Mouse (Mus musculus) hindbrain, embryonic 16.5 days (tissue): ENCODE results near the gene Gbp2b. TPM values are rescaled to one million over a fixed set of nuclear protein-coding genes. Genes with fewer than 3 reads are reported as not detected.

Source experiments
- ATAC-seq: fragments of 200-750 bp; cut with Nextera tagmentation; 2 replicates; pipeline ENCODE4 v1.8.0; 2017; ENCODE audit warnings: moderate TSS enrichment, moderate library complexity
- H3K27ac ChIP-seq: fragments of 300-500 bp; sonication (generic); 2 replicates; pipeline ENCODE4 v1.5.1; 2014; ENCODE audit warnings: low read depth, mild to moderate bottlenecking, control low read depth, low read length, moderate library complexity
- H3K27me3 ChIP-seq: fragments of 300-500 bp; sonication (generic); replicated peaks from 2 replicates; pipeline ENCODE4 v1.6.1; 2014; ENCODE audit warnings: low read length; ENCODE audit not compliant: control insufficient read depth, insufficient read depth
- H3K36me3 ChIP-seq: fragments of 300-500 bp; sonication (generic); 2 replicates; pipeline ENCODE4 v1.6.1; 2014; ENCODE audit warnings: mild to moderate bottlenecking, low read length, moderate library complexity, mixed read lengths; ENCODE audit not compliant: control insufficient read depth, insufficient read depth
- H3K4me1 ChIP-seq: fragments of 300-500 bp; sonication (generic); 2 replicates; pipeline ENCODE4 v1.6.1; 2014; ENCODE audit warnings: low read depth, low read length; ENCODE audit not compliant: control insufficient read depth, insufficient read depth
- H3K4me2 ChIP-seq: fragments of 300-500 bp; sonication (generic); 2 replicates; pipeline ENCODE4 v1.6.1; 2014; ENCODE audit warnings: mild to moderate bottlenecking, low read length, control low read depth, moderate library complexity
- H3K4me3 ChIP-seq: fragments of 300-500 bp; sonication (generic); 2 replicates; pipeline ENCODE4 v1.5.1; 2014; ENCODE audit warnings: mild to moderate bottlenecking, low read length, control low read depth, moderate library complexity
- H3K9ac ChIP-seq: fragments of 300-500 bp; sonication (generic); 2 replicates; pipeline ENCODE4 v1.6.1; 2014; ENCODE audit warnings: low read depth, mild to moderate bottlenecking, control low read depth, low read length, moderate library complexity
- H3K9me3 ChIP-seq: fragments of 300-500 bp; sonication (generic); 2 replicates; pipeline ENCODE4 v1.6.1; 2014; ENCODE audit warnings: mild to moderate bottlenecking, low read length, moderate library complexity; ENCODE audit not compliant: control insufficient read depth
- WGBS: fragments of 180-500 bp; shearing (Covaris S2); extraction: QIAGEN DNeasy Blood & Tissue Kit; methylation state at CpG from one replicate; pipeline ENCODE4 v1.1.7; 2014; 5-methylcytosine and 5-hydroxymethylcytosine counted together
- microRNA-seq: library from miRNA; unstranded; fragments of <30 nt; microRNA quantifications from one replicate; pipeline ENCODE4, GENCODE M21; 2017
- polyA plus RNA-seq: library from polyadenylated mRNA; unstranded; fragments of >200 nt; fragmentation: Nextera tagmentation; extraction: Ambion mirVana; gene quantifications from 2 replicates; pipeline ENCODE4 v1.2.1, GENCODE M21; 2015

The Gbp2b gene
- polyA plus RNA-seq, 1 experiment from 2014 or later = 0.19 TPM

GRCm38 (mm10) chr3:142664723-142665122 is 70.1 kb downstream of the Gbp2b start:
- WGBS = 93% methylated on average over 8 of the region's 8 CpGs
- ATAC-seq = no peak
- H3K9ac ChIP-seq = no peak overlapping the region

More at GRCm38 (mm10) chr3:142664723-142665122, 70.1 kb downstream of the Gbp2b start:
- Histone ChIP-seq H3K27me3 (no peaks in the 10 kb centered on the region), H3K9me3 (no peaks in the 10 kb centered on the region), H3K4me3 (no peak overlapping the region), H3K4me2 (no peak overlapping the region), H3K4me1 (no peaks in the 10 kb centered on the region), H3K27ac (no peak overlapping the region), H3K36me3 (no peaks in the 10 kb centered on the region)

Small RNA genes lying within 50 kb of the gene (microRNA-seq; reads per million reads assigned to microRNA genes)
- gene Mir6381 = not detected

Other genes with a start within 250 kb of the Gbp2b start
- gene Pdlim5, start 199.2 kb upstream of the Gbp2b start, polyA plus RNA-seq = 19.2 and 20.2 TPM in 2 replicates
- 0.19 and 0.39 TPM in 2 replicates for gene Gbp5, start 100.9 kb upstream of the Gbp2b start, polyA plus RNA-seq
- 2.3 and 2.9 TPM in 2 replicates for gene Gbp7, start 64.5 kb upstream of the Gbp2b start, polyA plus RNA-seq
- gene Gbp3, start 34.8 kb upstream of the Gbp2b start, polyA plus RNA-seq = 1.1 TPM in 2 replicates
- gene Gbp2, start 25.8 kb downstream of the Gbp2b start, polyA plus RNA-seq = 0.51 and 0.79 TPM in 2 replicates
- gene Kyat3, start 106.2 kb downstream of the Gbp2b start, polyA plus RNA-seq = 6.3 and 7.8 TPM in 2 replicates
- 67.0 and 68.1 TPM in 2 replicates for gene Gtf2b, start 170.2 kb downstream of the Gbp2b start, polyA plus RNA-seq